10 mouse cellular contexts compared by ENCODE assay signal in the genomic region with DNA sequence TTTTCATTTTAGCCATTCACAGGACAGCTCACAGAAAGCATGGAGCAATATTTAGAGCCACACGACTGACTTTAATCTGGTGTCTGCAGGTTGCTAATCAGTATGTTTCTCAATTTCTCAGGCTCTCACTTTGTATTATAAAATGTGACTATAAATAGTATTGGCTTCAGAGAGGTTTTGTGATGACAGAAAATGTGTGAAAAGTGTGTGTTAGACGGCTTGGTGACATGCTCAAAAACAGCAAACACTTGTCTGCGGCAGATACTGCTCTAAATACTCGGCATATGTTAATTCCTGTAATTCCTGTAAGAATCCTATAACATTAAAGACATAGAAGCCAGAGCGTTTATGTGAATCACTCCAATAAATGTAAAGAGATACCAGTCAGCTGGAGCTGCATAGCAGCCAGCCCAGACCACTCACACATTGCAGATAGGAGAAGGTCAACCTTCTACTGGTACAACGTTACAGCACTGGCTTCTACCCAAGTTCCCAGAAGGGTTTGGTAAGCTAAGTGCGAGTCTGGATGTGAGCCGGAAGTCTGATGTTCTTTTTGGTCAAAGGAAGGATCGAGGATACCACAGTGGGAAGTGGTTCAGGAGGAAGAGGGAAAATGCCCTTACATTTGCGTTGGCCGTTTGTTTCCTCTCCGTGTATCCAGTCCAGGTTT. TPM values are rescaled to one million over a fixed set of nuclear protein-coding genes. Genes with fewer than 3 reads are reported as not detected.
A peak's percentile ranks its signal among the peaks of the same experiment; 100 is the strongest.
DNase-seq lines count a peak whose midpoint lies in the region; ATAC-seq lines count a peak whose summit lies in the region.
"Had no signal": no experiment of that assay in that cellular context is flagged by ENCODE, and none has a peak within 500 bp of the region (broad histone marks: within the 10 kb centered on the region; RNA-seq: fewer than 3 reads in every experiment).

No protein-coding gene starts in this region.

- no peak overlapping the region for H3K4me3 ChIP-seq in kidney, embryonic 15.5 days (replicated peaks)
- H3K4me3 ChIP-seq in intestine, embryonic 16.5 days (ENCODE audit: low read length): no peak overlapping the region

- H3K27ac ChIP-seq in kidney, embryonic 15.5 days: peak overlapping the region; percentile 66
- 0 out of 2 replicates have a peak overlapping the region, but pooled peaks have one; percentile 29 for H3K27ac ChIP-seq in intestine, embryonic 16.5 days (ENCODE audit: low read length)

- no peaks in the 10 kb centered on the region; the same call in 1 of the 2 replicates for H3K27me3 ChIP-seq in kidney, embryonic 15.5 days
- no peaks in the 10 kb centered on the region for H3K27me3 ChIP-seq in intestine, embryonic 16.5 days (replicated peaks; ENCODE audit: control insufficient read depth, insufficient read depth, low read length)
- H3K27me3 ChIP-seq: stomach, embryonic 15.5 days had no signal

- DNase-seq in kidney, adult 18-20 months: no peak
- peak; percentile 8 for DNase-seq in thymus, postnatal 4 days
- no peak for DNase-seq in thymus, adult 18-20 months
- no peak for DNase-seq in gastrocnemius, postnatal 4 days (ENCODE audit: low spot score in 2 of 2)
- DNase-seq in layer of hippocampus, postnatal 36 days: no peak

- H3K4me2 ChIP-seq in kidney, embryonic 15.5 days: peak overlapping the region; percentile 58
- H3K4me2 ChIP-seq in intestine, embryonic 16.5 days (ENCODE audit: low read depth, low read length): no peak overlapping the region; the same call in 1 of the 2 replicates

- no peak for ATAC-seq in kidney, embryonic 15.5 days (replicated peaks; ENCODE audit: low FRiP score)
- no peak for ATAC-seq in intestine, embryonic 16.5 days
- no peak for ATAC-seq in monocyte, adult 5-6 weeks (replicated peaks; ENCODE audit: insufficient number of reproducible peaks, low FRiP score, low TSS enrichment, poor library complexity, severe bottlenecking)

- 59% methylated on average over 12 of the region's 12 CpGs for WGBS in kidney, embryonic 15.5 days
- 54% methylated on average over 12 of the region's 12 CpGs for WGBS in intestine, embryonic 16.5 days

- H3K9ac ChIP-seq in kidney, embryonic 15.5 days: no peak overlapping the region
- H3K9ac ChIP-seq in intestine, embryonic 16.5 days (ENCODE audit: low read depth, low read length): no peak overlapping the region
- H3K9ac ChIP-seq: stomach, embryonic 15.5 days had no signal

- peaks cover 30% of the 10 kb centered on the region for H3K4me1 ChIP-seq in kidney, embryonic 15.5 days
- H3K4me1 ChIP-seq in intestine, embryonic 16.5 days (ENCODE audit: control insufficient read depth, insufficient read depth, low read length): peaks cover 7% of the 10 kb centered on the region; the same call in 1 of the 2 replicates

- no peaks in the 10 kb centered on the region for H3K36me3 ChIP-seq in kidney, embryonic 15.5 days
- no peaks in the 10 kb centered on the region for H3K36me3 ChIP-seq in intestine, embryonic 16.5 days (ENCODE audit: control insufficient read depth, insufficient read depth, low read length)
- H3K36me3 ChIP-seq: stomach, embryonic 15.5 days had no signal

- no peaks in the 10 kb centered on the region for H3K9me3 ChIP-seq in kidney, embryonic 15.5 days (replicated peaks)
- H3K9me3 ChIP-seq in intestine, embryonic 16.5 days (ENCODE audit: control insufficient read depth, low read length): no peaks in the 10 kb centered on the region
- H3K9me3 ChIP-seq: stomach, embryonic 15.5 days had no signal

RNA-seq across cellular contexts. Expression of a gene that starts 1.2 kb away (rescaled TPM):
- 10.4 and 11.6 TPM in 2 replicates for polyA plus RNA-seq in kidney, embryonic 15.5 days (2015; fragmentation: Nextera tagmentation; extraction: Ambion mirVana)
- polyA plus RNA-seq in intestine, embryonic 16.5 days (2015; fragmentation: Nextera tagmentation; extraction: Ambion mirVana): 32.4 and 35.9 TPM in 2 replicates
- 53.3 to 72.4 TPM (median 55.1 TPM) in 3 replicates for total RNA-seq in monocyte, adult 5-6 weeks (2017)
- total RNA-seq in gastrocnemius, postnatal 4 days (2021): 10 to 100 TPM; 15.2 to 15.9 TPM
- 1 to 10 TPM; 5.9 to 6.8 TPM for total RNA-seq in layer of hippocampus, postnatal 36 days (2021)

RNA-seq across cellular contexts. Expression of a gene that starts 7.8 kb away (rescaled TPM):
- polyA plus RNA-seq in kidney, embryonic 15.5 days (2015; fragmentation: Nextera tagmentation; extraction: Ambion mirVana): 4.7 and 4.9 TPM in 2 replicates
- polyA plus RNA-seq in intestine, embryonic 16.5 days (2015; fragmentation: Nextera tagmentation; extraction: Ambion mirVana): 5.0 and 5.3 TPM in 2 replicates
- 6.7 to 7.3 TPM (median 7.1 TPM) in 3 replicates for total RNA-seq in monocyte, adult 5-6 weeks (2017)
- total RNA-seq in gastrocnemius, postnatal 4 days (2021): 10 to 100 TPM; 13.8 to 16.9 TPM
- total RNA-seq in layer of hippocampus, postnatal 36 days (2021): 1 to 10 TPM; 6.4 to 7.0 TPM
- total RNA-seq: common myeloid progenitor, adult 5-6 weeks had no signal
